Mouse (Mus musculus): ENCODE results near the gene Tmcc3.

DNA sequence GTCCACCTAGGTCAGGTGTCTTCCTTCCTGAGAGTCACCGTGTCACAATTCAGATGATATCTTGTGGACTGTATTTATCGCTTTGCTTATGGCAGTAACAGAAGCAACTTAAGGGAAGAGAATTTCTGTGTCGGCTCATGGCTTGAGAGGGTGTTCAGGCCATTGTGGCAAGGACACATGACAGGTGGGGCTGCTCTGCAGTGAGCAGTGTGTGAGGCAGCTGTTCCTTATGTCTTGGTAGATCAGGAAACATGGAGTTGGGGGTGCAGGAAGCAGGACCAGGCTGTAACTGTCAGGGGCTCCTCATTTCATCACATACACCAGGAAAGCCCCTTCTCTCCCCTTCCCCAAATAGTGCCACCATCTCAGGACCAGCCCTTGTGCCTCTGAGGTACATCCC lies 251.2 kb downstream of the Tmcc3 start:
- TF ChIP-seq TAL1 (IDR thresholded peaks at IDR 0.05; ENCODE audit: low read length) (no peak), GATA1 (IDR thresholded peaks at IDR 0.05; ENCODE audit: low read length) (no peak)

Data from erythroblast, embryonic 14.5 days (primary cell).